Mouse (Mus musculus) midbrain, embryonic 16.5 days (tissue): ENCODE results near the gene Agbl4. TPM values are rescaled to one million over a fixed set of nuclear protein-coding genes. Genes with fewer than 3 reads are reported as not detected.

Source experiments
- ATAC-seq: fragments of 200-750 bp; cut with Nextera tagmentation; 2 replicates; pipeline ENCODE4 v1.8.0; 2017; ENCODE audit warnings: moderate TSS enrichment
- H3K27ac ChIP-seq: fragments of 300-500 bp; sonication (generic); 2 replicates; pipeline ENCODE4 v1.5.1; 2014; ENCODE audit warnings: mild to moderate bottlenecking, low read length, mixed read lengths
- H3K27me3 ChIP-seq: fragments of 300-500 bp; sonication (generic); 2 replicates; pipeline ENCODE4 v1.6.1; 2014; ENCODE audit warnings: low read depth, low read length, mixed read lengths; ENCODE audit not compliant: control insufficient read depth, insufficient read depth
- H3K36me3 ChIP-seq: fragments of 300-500 bp; sonication (generic); 2 replicates; pipeline ENCODE4 v1.6.1; 2014; ENCODE audit warnings: mild to moderate bottlenecking, low read length, moderate library complexity, mixed read lengths; ENCODE audit not compliant: control insufficient read depth, insufficient read depth
- H3K4me1 ChIP-seq: fragments of 300-500 bp; sonication (generic); 2 replicates; pipeline ENCODE4 v1.6.1; 2014; ENCODE audit warnings: mild to moderate bottlenecking, low read length, mixed read lengths; ENCODE audit not compliant: control insufficient read depth, insufficient read depth
- H3K4me2 ChIP-seq: fragments of 300-500 bp; sonication (generic); 2 replicates; pipeline ENCODE4 v1.6.1; 2014; ENCODE audit warnings: mild to moderate bottlenecking, low read length, mixed read lengths
- H3K4me3 ChIP-seq: fragments of 300-500 bp; sonication (generic); 2 replicates; pipeline ENCODE4 v1.5.1; 2014; ENCODE audit warnings: low read depth, mild to moderate bottlenecking, low read length, moderate library complexity, mixed read lengths
- H3K9ac ChIP-seq: fragments of 300-500 bp; sonication (generic); 2 replicates; pipeline ENCODE4 v1.6.1; 2014; ENCODE audit warnings: low read depth, low read length, mixed read lengths
- H3K9me3 ChIP-seq: fragments of 300-500 bp; sonication (generic); replicated peaks from 2 replicates; pipeline ENCODE4 v1.6.1; 2014; ENCODE audit warnings: mild to moderate bottlenecking, low read length, mixed read lengths; ENCODE audit not compliant: control insufficient read depth, poor library complexity, severe bottlenecking
- WGBS: fragments of 180-500 bp; shearing (Covaris S2); extraction: QIAGEN DNeasy Blood & Tissue Kit; methylation state at CpG from one replicate; pipeline ENCODE4 v1.1.7; 2014; 5-methylcytosine and 5-hydroxymethylcytosine counted together
- polyA plus RNA-seq: library from polyadenylated mRNA; unstranded; fragments of >200 nt; fragmentation: Nextera tagmentation; extraction: Ambion mirVana; gene quantifications from 2 replicates; pipeline ENCODE4 v1.2.1, GENCODE M21; 2015

Gene Agbl4
- polyA plus RNA-seq, 1 experiment from 2014 or later = 4.5 TPM

GRCm38 (mm10) chr4:110529804-110530203, 132.3 kb downstream of the Agbl4 start:
- H3K27ac ChIP-seq = no peak overlapping the region
- H3K36me3 ChIP-seq = no peaks in the 10 kb centered on the region
- no peaks in the 10 kb centered on the region for H3K4me1 ChIP-seq
- H3K27me3 ChIP-seq = no peaks in the 10 kb centered on the region
- H3K4me2 ChIP-seq = no peak overlapping the region
- no peak overlapping the region for H3K4me3 ChIP-seq
- H3K9me3 ChIP-seq = no peaks in the 10 kb centered on the region
- WGBS = 82% methylated on average over 4 of the region's 4 CpGs
- H3K9ac ChIP-seq = no peak overlapping the region
- no peak for ATAC-seq

- peak; percentile 68 for ATAC-seq
- Histone ChIP-seq H3K27ac (no peak overlapping the region), H3K4me3 (no peak overlapping the region), H3K27me3 (no peaks in the 10 kb centered on the region), H3K4me2 (no peak overlapping the region), H3K9ac (no peak overlapping the region), H3K36me3 (no peaks in the 10 kb centered on the region), H3K9me3 (no peaks in the 10 kb centered on the region), H3K4me1 (no peaks in the 10 kb centered on the region)
- WGBS = 62% methylated on average over 3 of the region's 3 CpGs
Observed at GRCm38 (mm10) chr4:110549223-110549622, 151.8 kb downstream of the Agbl4 start.

- no peaks in the 10 kb centered on the region for H3K27me3 ChIP-seq
- H3K36me3 ChIP-seq = no peaks in the 10 kb centered on the region
- 30% methylated on average over 4 of the region's 4 CpGs for WGBS
- H3K4me1 ChIP-seq = no peaks in the 10 kb centered on the region
- no peaks in the 10 kb centered on the region for H3K9me3 ChIP-seq
- H3K4me2 ChIP-seq = no peak overlapping the region
- no peak overlapping the region for H3K27ac ChIP-seq
- H3K9ac ChIP-seq = no peak overlapping the region
- ATAC-seq = no peak
- H3K4me3 ChIP-seq = no peak overlapping the region
Observed at GRCm38 (mm10) chr4:110597726-110598283, 200.3 kb downstream of the Agbl4 start.

- Histone ChIP-seq H3K9me3 (no peaks in the 10 kb centered on the region), H3K4me2 (no peak overlapping the region), H3K36me3 (no peaks in the 10 kb centered on the region), H3K27ac (no peak overlapping the region), H3K4me3 (no peak overlapping the region), H3K4me1 (no peaks in the 10 kb centered on the region), H3K9ac (no peak overlapping the region), H3K27me3 (no peaks in the 10 kb centered on the region)
- ATAC-seq = no peak
- 95% methylated on average over 3 of the region's 3 CpGs for WGBS
Observed at GRCm38 (mm10) chr4:110641417-110641816, 244.0 kb downstream of the Agbl4 start.

GRCm38 (mm10) chr4:110662940-110663339, 265.5 kb downstream of the Agbl4 start:
- H3K9me3 ChIP-seq = no peaks in the 10 kb centered on the region

GRCm38 (mm10) chr4:110674121-110674520, 276.7 kb downstream of the Agbl4 start:
- Histone ChIP-seq H3K4me1 (no peaks in the 10 kb centered on the region), H3K9me3 (no peaks in the 10 kb centered on the region), H3K4me3 (no peak overlapping the region), H3K9ac (no peak overlapping the region), H3K27ac (no peak overlapping the region), H3K27me3 (no peaks in the 10 kb centered on the region), H3K36me3 (no peaks in the 10 kb centered on the region), H3K4me2 (no peak overlapping the region)
- WGBS = 79% methylated on average over 1 of the region's 1 CpGs
- ATAC-seq = no peak

More at GRCm38 (mm10) chr4:110662940-110663339, 265.5 kb downstream of the Agbl4 start:
- H3K4me2 ChIP-seq = no peak overlapping the region
- no peak overlapping the region for H3K27ac ChIP-seq
- H3K27me3 ChIP-seq = no peaks in the 10 kb centered on the region
- no peaks in the 10 kb centered on the region for H3K36me3 ChIP-seq
- H3K9ac ChIP-seq = no peak overlapping the region
- H3K4me1 ChIP-seq = no peaks in the 10 kb centered on the region
- WGBS = 87% methylated on average over 2 of the region's 2 CpGs
- no peak for ATAC-seq
- H3K4me3 ChIP-seq = no peak overlapping the region

- Histone ChIP-seq H3K4me1 (no peaks in the 10 kb centered on the region), H3K4me2 (no peak overlapping the region), H3K9me3 (no peaks in the 10 kb centered on the region), H3K27ac (no peak overlapping the region), H3K9ac (no peak overlapping the region), H3K27me3 (no peaks in the 10 kb centered on the region), H3K36me3 (no peaks in the 10 kb centered on the region), H3K4me3 (no peak overlapping the region)
- no peak for ATAC-seq
- WGBS = 90% methylated on average over 1 of the region's 1 CpGs
Observed at GRCm38 (mm10) chr4:110735141-110735540, 337.7 kb downstream of the Agbl4 start.

- Histone ChIP-seq H3K9me3 (no peaks in the 10 kb centered on the region), H3K27me3 (no peaks in the 10 kb centered on the region), H3K36me3 (no peaks in the 10 kb centered on the region), H3K4me3 (no peak overlapping the region), H3K4me1 (no peaks in the 10 kb centered on the region), H3K9ac (no peak overlapping the region), H3K27ac (no peak overlapping the region), H3K4me2 (no peak overlapping the region)
- ATAC-seq = no peak
- 89% methylated on average over 2 of the region's 2 CpGs for WGBS
Observed at GRCm38 (mm10) chr4:110757941-110758340, 360.5 kb downstream of the Agbl4 start.

GRCm38 (mm10) chr4:110788596-110788995, 391.1 kb downstream of the Agbl4 start:
- no peaks in the 10 kb centered on the region for H3K27me3 ChIP-seq
- WGBS = 85% methylated on average over 4 of the region's 4 CpGs
- no peak overlapping the region for H3K4me2 ChIP-seq
- H3K9ac ChIP-seq = no peak overlapping the region
- H3K4me3 ChIP-seq = no peak overlapping the region
- no peaks in the 10 kb centered on the region for H3K4me1 ChIP-seq
- no peaks in the 10 kb centered on the region for H3K36me3 ChIP-seq
- ATAC-seq = no peak
- H3K9me3 ChIP-seq = no peaks in the 10 kb centered on the region
- H3K27ac ChIP-seq = no peak overlapping the region
